16 mouse cellular contexts compared by ENCODE assay signal in the genomic region with DNA sequence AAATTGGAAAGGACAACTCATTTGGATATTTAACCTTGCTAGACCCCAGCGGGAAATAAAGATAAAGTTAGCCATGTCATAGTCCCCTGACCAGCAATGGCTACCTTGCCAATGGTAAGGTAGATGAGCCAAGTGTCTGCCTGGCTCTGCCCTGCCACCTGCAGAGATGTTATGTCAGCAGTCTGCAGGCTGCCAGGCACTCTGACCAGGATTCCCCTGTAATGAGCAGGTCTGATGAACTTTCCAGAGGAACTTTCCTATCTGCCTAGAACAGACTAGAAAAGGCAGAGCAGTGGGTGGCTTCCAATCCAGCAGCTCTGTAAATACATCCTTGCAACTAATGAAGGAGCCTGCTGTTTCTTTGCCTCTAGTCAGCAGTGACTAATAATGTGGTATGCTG. TPM values are rescaled to one million over a fixed set of nuclear protein-coding genes. Genes with fewer than 3 reads are reported as not detected.
A peak's percentile ranks its signal among the peaks of the same experiment; 100 is the strongest.
DNase-seq lines count a peak whose midpoint lies in the region; ATAC-seq lines count a peak whose summit lies in the region.
"Had no signal": no experiment of that assay in that cellular context is flagged by ENCODE, and none has a peak within 500 bp of the region (broad histone marks: within the 10 kb centered on the region; RNA-seq: fewer than 3 reads in every experiment).

No protein-coding gene starts in this region.

- DNase-seq in kidney, adult 8-10 months, result peak; percentile 58 to 61
- DNase-seq in cerebellum, adult 11 months, result peak; percentile 43
- DNase-seq in cerebellum, adult 8-10 months, result peak; percentile 52
- no peak for DNase-seq in MN1 (ENCODE audit: low spot score)
- DNase-seq: adrenal gland, postnatal 25 days; forebrain, postnatal 0 days; heart, postnatal 36 days; lung, postnatal 10 days; spleen, adult 18-20 months; thymus, postnatal 25 days had no signal

- no peaks in the 10 kb centered on the region for H3K27me3 ChIP-seq in kidney, embryonic 15.5 days
- no peaks in the 10 kb centered on the region for H3K27me3 ChIP-seq in intestine, embryonic 16.5 days (replicated peaks; ENCODE audit: control insufficient read depth, insufficient read depth, low read length)
- H3K27me3 ChIP-seq: heart, embryonic 12.5 days; limb, embryonic 15.5 days had no signal

- WGBS in kidney, embryonic 15.5 days, result 92% methylated on average over 1 of the region's 1 CpGs
- 92% methylated on average over 1 of the region's 1 CpGs for WGBS in intestine, embryonic 16.5 days

- H3K4me2 ChIP-seq in kidney, embryonic 15.5 days, result no peak overlapping the region
- H3K4me2 ChIP-seq in intestine, embryonic 16.5 days (ENCODE audit: low read depth, low read length), result no peak overlapping the region
- H3K4me2 ChIP-seq: heart, embryonic 12.5 days; limb, embryonic 15.5 days had no signal

- H3K4me3 ChIP-seq in kidney, embryonic 15.5 days (replicated peaks), result no peak overlapping the region
- H3K4me3 ChIP-seq in intestine, embryonic 16.5 days (ENCODE audit: low read length), result no peak overlapping the region
- H3K4me3 ChIP-seq: heart, embryonic 12.5 days; limb, embryonic 15.5 days had no signal

- no peak for ATAC-seq in kidney, embryonic 15.5 days (replicated peaks; ENCODE audit: low FRiP score)
- ATAC-seq in intestine, embryonic 16.5 days, result peak; percentile 31
- no peak for ATAC-seq in CD4-positive, CD25-positive, alpha-beta regulatory T cell, adult 4 months
- ATAC-seq: forebrain, postnatal 0 days; inflammation-experienced regulatory T-cells, adult 6 months had no signal

- H3K27ac ChIP-seq in kidney, embryonic 15.5 days, result no peak overlapping the region
- H3K27ac ChIP-seq in intestine, embryonic 16.5 days (ENCODE audit: low read length), result peak overlapping the region; percentile 49
- H3K27ac ChIP-seq: limb, embryonic 15.5 days had no signal

- no peaks in the 10 kb centered on the region for H3K9me3 ChIP-seq in kidney, embryonic 15.5 days (replicated peaks)
- H3K9me3 ChIP-seq in intestine, embryonic 16.5 days (ENCODE audit: control insufficient read depth, low read length), result no peaks in the 10 kb centered on the region
- H3K9me3 ChIP-seq: heart, embryonic 12.5 days; limb, embryonic 15.5 days had no signal

- H3K36me3 ChIP-seq in kidney, embryonic 15.5 days, result peaks cover 63% of the 10 kb centered on the region
- peaks cover 11% of the 10 kb centered on the region for H3K36me3 ChIP-seq in intestine, embryonic 16.5 days (ENCODE audit: control insufficient read depth, insufficient read depth, low read length)

- no peak overlapping the region for H3K9ac ChIP-seq in kidney, embryonic 15.5 days
- no peak overlapping the region for H3K9ac ChIP-seq in intestine, embryonic 16.5 days (ENCODE audit: low read depth, low read length)
- H3K9ac ChIP-seq: forebrain, postnatal 0 days; heart, embryonic 12.5 days; limb, embryonic 15.5 days had no signal

- H3K4me1 ChIP-seq in kidney, embryonic 15.5 days, result peaks cover 15% of the 10 kb centered on the region
- H3K4me1 ChIP-seq in intestine, embryonic 16.5 days (ENCODE audit: control insufficient read depth, insufficient read depth, low read length), result peaks cover 5% of the 10 kb centered on the region; the same call in 1 of the 2 replicates
- H3K4me1 ChIP-seq: heart, embryonic 12.5 days; limb, embryonic 15.5 days had no signal

RNA-seq across cellular contexts. Expression of gene Iqcg, which starts 41.1 kb away (rescaled TPM):
- 3.9 and 4.2 TPM in 2 replicates for polyA plus RNA-seq in kidney, embryonic 15.5 days (2015; fragmentation: Nextera tagmentation; extraction: Ambion mirVana)
- 1.7 and 1.9 TPM in 2 replicates for polyA plus RNA-seq in intestine, embryonic 16.5 days (2015; fragmentation: Nextera tagmentation; extraction: Ambion mirVana)
- 1 to 10 TPM; 1.1 TPM for polyA plus RNA-seq in CD4-positive, CD25-positive, alpha-beta regulatory T cell, adult 4 months (2017; shearing (Covaris generic))

RNA-seq across cellular contexts. Expression of gene Rpl35a, which starts 41.3 kb away (rescaled TPM):
- polyA plus RNA-seq in kidney, embryonic 15.5 days (2015; fragmentation: Nextera tagmentation; extraction: Ambion mirVana), result 999 and 1,117 TPM in 2 replicates
- 818 and 903 TPM in 2 replicates for polyA plus RNA-seq in intestine, embryonic 16.5 days (2015; fragmentation: Nextera tagmentation; extraction: Ambion mirVana)
- 1,000 to 10,000 TPM; 1,192 to 1,593 TPM for polyA plus RNA-seq in CD4-positive, CD25-positive, alpha-beta regulatory T cell, adult 4 months (2017; shearing (Covaris generic))

RNA-seq across cellular contexts. Expression of gene Lmln, which starts 47.4 kb away (rescaled TPM):
- polyA plus RNA-seq in kidney, embryonic 15.5 days (2015; fragmentation: Nextera tagmentation; extraction: Ambion mirVana), result 2.3 and 4.1 TPM in 2 replicates
- 1.7 and 1.8 TPM in 2 replicates for polyA plus RNA-seq in intestine, embryonic 16.5 days (2015; fragmentation: Nextera tagmentation; extraction: Ambion mirVana)
- under 1 TPM; 0.15 to 0.66 TPM for polyA plus RNA-seq in CD4-positive, CD25-positive, alpha-beta regulatory T cell, adult 4 months (2017; shearing (Covaris generic))
